Mouse (Mus musculus) midbrain, postnatal 0 days (tissue): ENCODE data around the gene Dgke. TPM values are rescaled to one million over a fixed set of nuclear protein-coding genes. Genes with fewer than 3 reads are reported as not detected.
"Not testable (repeated sequence)": the region's sequence is repeated elsewhere in the genome, so short reads cannot be mapped to it uniquely, and the experiment has no call there.

ENCODE experiments used
- ATAC-seq: fragments of 200-750 bp; cut with Nextera tagmentation; 2 replicates; pipeline ENCODE4 v1.8.0; 2017; ENCODE audit warnings: moderate number of reproducible peaks, mild to moderate bottlenecking, moderate TSS enrichment, moderate library complexity; ENCODE audit not compliant: low FRiP score
- DNase-seq: peaks from one replicate; pipeline ENCODE4 v3.0.0-alpha.2; 2015; ENCODE audit warnings: low spot score
- H3K27ac ChIP-seq: fragments of 300-500 bp; sonication (generic); 2 replicates; pipeline ENCODE4 v1.5.1; 2014; ENCODE audit warnings: low read depth, mild to moderate bottlenecking, low read length, mixed read lengths
- H3K27me3 ChIP-seq: fragments of 300-500 bp; sonication (generic); 2 replicates; pipeline ENCODE4 v1.6.1; 2014; ENCODE audit warnings: low read length, control low read depth, mixed read lengths; ENCODE audit not compliant: insufficient read depth
- H3K36me3 ChIP-seq: fragments of 300-500 bp; sonication (generic); 2 replicates; pipeline ENCODE4 v1.6.1; 2014; ENCODE audit warnings: low read length, control low read depth, mixed read lengths; ENCODE audit not compliant: insufficient read depth
- H3K4me1 ChIP-seq: fragments of 300-500 bp; sonication (generic); 2 replicates; pipeline ENCODE4 v1.6.1; 2014; ENCODE audit warnings: mild to moderate bottlenecking, control low read depth, antibody characterized with exemption, low read length, mixed read lengths; ENCODE audit not compliant: insufficient read depth
- H3K4me2 ChIP-seq: fragments of 300-500 bp; sonication (generic); 2 replicates; pipeline ENCODE4 v1.6.1; 2014; ENCODE audit warnings: low read depth, mild to moderate bottlenecking, low read length, mixed read lengths; ENCODE audit not compliant: poor library complexity, severe bottlenecking
- H3K4me3 ChIP-seq: fragments of 300-500 bp; sonication (generic); 2 replicates; pipeline ENCODE4 v1.5.1; 2014; ENCODE audit warnings: low read depth, mild to moderate bottlenecking, low read length, moderate library complexity
- H3K9ac ChIP-seq: fragments of 300-500 bp; sonication (generic); replicated peaks from 2 replicates; pipeline ENCODE4 v1.6.1; 2014; ENCODE audit warnings: mild to moderate bottlenecking, low read length, moderate library complexity, mixed read lengths; ENCODE audit not compliant: poor library complexity, severe bottlenecking
- H3K9me3 ChIP-seq: fragments of 300-500 bp; sonication (generic); 2 replicates; pipeline ENCODE4 v1.6.1; 2016; ENCODE audit warnings: low read length, control low read depth
- CTCF ChIP-seq: IDR thresholded peaks from 2 replicates; pipeline ENCODE4 v1.5.1; 2016; ENCODE audit warnings: antibody characterized with exemption, mild to moderate bottlenecking
- WGBS: fragments of 180-500 bp; shearing (Covaris S2); extraction: QIAGEN DNeasy Blood & Tissue Kit; methylation state at CpG from one replicate; pipeline ENCODE4 v1.1.7; 2014; 5-methylcytosine and 5-hydroxymethylcytosine counted together
- polyA plus RNA-seq: library from polyadenylated mRNA; unstranded; fragments of >200 nt; fragmentation: Nextera tagmentation; extraction: Ambion mirVana; gene quantifications from 2 replicates; pipeline ENCODE4 v1.2.1, GENCODE M21; 2015
- total RNA-seq: library from RNA; depleted of rRNA; stranded (reverse); fragments of >200 nt; gene quantifications from 2 replicates; pipeline ENCODE4 v1.2.3, GENCODE M21; 2014

Gene Dgke
- total and polyA plus RNA-seq, 2 experiments from 2014 or later = 16.0 to 35.4 TPM

DNA sequence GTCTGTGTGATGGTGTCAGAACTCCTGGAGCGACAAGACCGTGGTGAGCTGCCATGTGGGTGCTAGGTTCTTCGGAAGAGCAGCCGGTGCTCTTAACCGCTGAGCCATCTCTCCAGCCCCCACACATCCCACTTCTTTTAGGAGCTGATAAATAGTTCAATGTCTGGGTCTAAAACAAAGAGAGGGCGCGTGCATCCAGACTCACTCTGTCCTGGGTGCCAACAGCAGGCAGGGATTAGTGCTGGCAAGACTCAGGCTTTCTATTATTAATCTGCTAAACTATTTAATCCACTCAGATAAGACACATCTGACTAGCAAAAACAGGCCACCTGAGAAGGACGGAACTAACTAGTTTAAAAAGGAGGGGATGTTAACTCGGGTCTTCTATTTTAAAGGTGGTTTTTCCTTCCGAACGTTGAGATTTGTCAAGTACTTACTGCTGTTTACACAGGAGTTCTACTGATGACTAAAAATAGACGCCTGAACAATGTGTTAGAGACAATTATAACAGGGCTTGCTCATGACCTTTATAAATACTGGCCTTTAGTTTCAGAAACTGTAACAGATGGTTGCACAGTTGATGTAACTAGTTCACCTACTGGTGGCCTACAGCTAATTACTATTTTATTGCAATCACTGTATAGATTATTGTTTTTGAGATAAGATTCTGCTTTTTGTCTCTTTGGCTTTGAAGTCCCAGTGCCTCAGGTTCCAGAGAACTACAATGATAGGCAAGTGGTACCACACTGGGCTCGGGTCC is 10.5 kb downstream of the Dgke start:
- Histone ChIP-seq H3K9ac (no peak overlapping the region), H3K27ac (no peak overlapping the region), H3K4me3 (no peak overlapping the region), H3K9me3 (no peaks in the 10 kb centered on the region), H3K36me3 (peaks cover 13% of the 10 kb centered on the region), H3K27me3 (no peaks in the 10 kb centered on the region), H3K4me2 (no peak overlapping the region; the same call in 1 of the 2 replicates), H3K4me1 (peaks cover 27% of the 10 kb centered on the region)
- ATAC-seq (no peak), DNase-seq (no peak)
- no peak for TF ChIP-seq CTCF
- 66% methylated on average over 13 of the region's 13 CpGs for whole genome bisulfite sequencing

DNA sequence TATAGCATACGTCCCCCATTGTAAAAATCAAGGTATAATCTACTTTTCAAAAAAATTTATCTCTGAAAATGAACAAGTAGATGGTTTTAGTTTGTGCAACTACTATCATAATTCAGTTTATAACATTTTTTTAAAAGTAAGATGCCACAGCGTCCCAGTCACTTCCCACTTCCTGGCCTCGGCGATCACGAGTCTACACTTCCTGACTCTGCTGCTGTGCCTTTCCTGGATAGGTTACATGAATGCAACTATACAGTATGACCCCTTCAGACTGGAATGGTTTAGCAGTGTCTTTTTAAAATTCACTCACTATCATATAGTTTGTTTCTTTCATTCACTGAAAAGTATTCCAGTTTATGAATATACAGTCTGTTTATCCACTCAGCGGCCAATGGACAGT is 14.9 kb downstream of the Dgke start:
- Histone ChIP-seq H3K4me3 (no peak overlapping the region), H3K9me3 (no peaks in the 10 kb centered on the region), H3K27me3 (no peaks in the 10 kb centered on the region), H3K4me2 (no peak overlapping the region), H3K27ac (no peak overlapping the region), H3K9ac (no peak overlapping the region), H3K36me3 (peaks cover 35% of the 10 kb centered on the region), H3K4me1 (peaks cover 9% of the 10 kb centered on the region; the same call in 1 of the 2 replicates)
- ATAC-seq = no peak
- TF ChIP-seq CTCF = no peak
- DNase-seq = no peak
- WGBS = 94% methylated on average over 6 of the region's 6 CpGs

- Histone ChIP-seq H3K9me3 (no peaks in the 10 kb centered on the region), H3K4me2 (no peak overlapping the region), H3K4me1 (no peaks in the 10 kb centered on the region), H3K27me3 (no peaks in the 10 kb centered on the region), H3K27ac (no peak overlapping the region), H3K36me3 (peaks cover 46% of the 10 kb centered on the region), H3K4me3 (no peak overlapping the region), H3K9ac (no peak overlapping the region)
- ATAC-seq (no peak), DNase-seq (no peak)
- TF ChIP-seq CTCF = no peak
- 89% methylated on average over 3 of the region's 3 CpGs for WGBS
Observed at GRCm38 (mm10) chr11:89046021-89046420, 20.6 kb downstream of the Dgke start.

DNA sequence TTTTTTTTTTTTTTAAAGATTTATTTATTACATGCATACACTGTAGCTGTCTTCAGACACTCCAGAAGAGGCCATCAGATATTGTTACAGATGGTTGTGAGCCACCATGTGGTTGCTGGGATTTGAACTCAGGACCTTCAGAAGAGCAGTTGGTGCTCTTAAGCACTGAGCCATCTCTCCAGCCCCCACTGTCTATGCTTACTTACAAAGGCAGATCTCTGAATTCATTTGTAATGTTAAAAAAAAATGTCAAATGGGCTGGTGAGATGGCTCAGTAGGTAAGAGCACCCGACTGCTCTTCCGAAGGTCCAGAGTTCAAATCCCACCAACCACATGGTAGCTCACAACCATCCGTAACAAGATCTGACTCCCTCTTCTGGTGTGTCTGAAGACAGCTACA is 21.1 kb downstream of the Dgke start:
- ATAC-seq, H3K4me1 ChIP-seq, H3K27me3 ChIP-seq, H3K9ac ChIP-seq, H3K4me2 ChIP-seq, DNase-seq, H3K27ac ChIP-seq, H3K4me3 ChIP-seq, H3K9me3 ChIP-seq: not testable (repeated sequence)
- H3K36me3 ChIP-seq = peaks cover 44% of the 10 kb centered on the region
- WGBS = 98% methylated on average over 3 of the region's 3 CpGs

GRCm38 (mm10) chr11:89043046-89043445 is 23.6 kb downstream of the Dgke start:
- no peak overlapping the region for H3K4me3 ChIP-seq
- H3K9ac ChIP-seq = no peak overlapping the region
- no peak overlapping the region for H3K4me2 ChIP-seq
- WGBS = 82% methylated on average over 7 of the region's 7 CpGs
- ATAC-seq (no peak), DNase-seq (no peak)
- H3K27ac ChIP-seq = no peak overlapping the region
- no peak for TF ChIP-seq CTCF
- H3K27me3 ChIP-seq = no peaks in the 10 kb centered on the region
- no peaks in the 10 kb centered on the region for H3K4me1 ChIP-seq
- no peaks in the 10 kb centered on the region for H3K9me3 ChIP-seq
- peaks cover 53% of the 10 kb centered on the region for H3K36me3 ChIP-seq

DNA sequence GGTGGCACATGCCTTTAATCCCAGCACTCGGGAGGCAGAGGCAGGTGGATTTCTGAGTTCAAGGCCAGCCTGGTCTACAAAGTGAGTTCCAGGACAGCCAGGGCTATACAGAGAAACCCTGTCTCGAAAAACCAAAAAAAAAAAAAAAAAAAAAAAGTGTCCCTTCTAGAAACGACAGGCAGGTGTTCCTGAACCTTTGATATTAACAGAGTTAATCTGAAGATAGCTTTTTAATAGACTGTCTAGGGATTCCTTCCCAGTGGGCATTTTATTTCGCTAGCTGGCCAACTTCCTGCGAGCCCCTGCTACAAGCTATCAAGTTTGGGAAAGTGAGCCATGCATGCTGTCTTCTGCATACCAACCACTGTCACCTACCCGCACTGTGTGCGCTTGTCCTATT is 25.6 kb downstream of the Dgke start:
- H3K36me3 ChIP-seq = peaks cover 45% of the 10 kb centered on the region
- 93% methylated on average over 6 of the region's 7 CpGs for WGBS
- not testable (repeated sequence) for H3K9ac ChIP-seq, DNase-seq, H3K4me2 ChIP-seq, ATAC-seq, H3K27me3 ChIP-seq, H3K9me3 ChIP-seq, H3K4me3 ChIP-seq, H3K4me1 ChIP-seq, H3K27ac ChIP-seq
